Mouse (Mus musculus): ENCODE data around the gene Timm23. TPM values are rescaled to one million over a fixed set of nuclear protein-coding genes. Genes with fewer than 3 reads are reported as not detected.

Timm23 gene
- polyA plus RNA-seq, 1 experiment from 2014 or later = 222 TPM

GRCm38 (mm10) chr14:32163203-32163888 is 38.4 kb downstream of the Timm23 start:
- WGBS = 94% methylated on average over 11 of the region's 11 CpGs
- Histone ChIP-seq H3K4me2 (replicated peaks) (no peak overlapping the region), H3K9me3 (no peaks in the 10 kb centered on the region), H3K36me3 (no peaks in the 10 kb centered on the region), H3K4me1 (peaks cover 30% of the 10 kb centered on the region), H3K9ac (replicated peaks) (no peak overlapping the region), H3K27me3 (no peaks in the 10 kb centered on the region; the same call in 1 of the 2 replicates), H3K4me3 (no peak overlapping the region), H3K27ac (replicated peaks) (no peak overlapping the region)
- ATAC-seq (ENCODE audit: low FRiP score, low read depth) = no peak

- Histone ChIP-seq H3K27me3 (no peaks in the 10 kb centered on the region; the same call in 1 of the 2 replicates), H3K36me3 (no peaks in the 10 kb centered on the region), H3K4me3 (no peak overlapping the region), H3K4me2 (replicated peaks) (no peak overlapping the region), H3K9me3 (no peaks in the 10 kb centered on the region), H3K27ac (replicated peaks) (no peak overlapping the region), H3K9ac (replicated peaks) (no peak overlapping the region), H3K4me1 (peaks cover 30% of the 10 kb centered on the region)
- WGBS = 95% methylated on average over 5 of the region's 5 CpGs
- no peak for ATAC-seq (ENCODE audit: low FRiP score, low read depth)
Observed at GRCm38 (mm10) chr14:32162231-32162630, 39.5 kb downstream of the Timm23 start.

DNA sequence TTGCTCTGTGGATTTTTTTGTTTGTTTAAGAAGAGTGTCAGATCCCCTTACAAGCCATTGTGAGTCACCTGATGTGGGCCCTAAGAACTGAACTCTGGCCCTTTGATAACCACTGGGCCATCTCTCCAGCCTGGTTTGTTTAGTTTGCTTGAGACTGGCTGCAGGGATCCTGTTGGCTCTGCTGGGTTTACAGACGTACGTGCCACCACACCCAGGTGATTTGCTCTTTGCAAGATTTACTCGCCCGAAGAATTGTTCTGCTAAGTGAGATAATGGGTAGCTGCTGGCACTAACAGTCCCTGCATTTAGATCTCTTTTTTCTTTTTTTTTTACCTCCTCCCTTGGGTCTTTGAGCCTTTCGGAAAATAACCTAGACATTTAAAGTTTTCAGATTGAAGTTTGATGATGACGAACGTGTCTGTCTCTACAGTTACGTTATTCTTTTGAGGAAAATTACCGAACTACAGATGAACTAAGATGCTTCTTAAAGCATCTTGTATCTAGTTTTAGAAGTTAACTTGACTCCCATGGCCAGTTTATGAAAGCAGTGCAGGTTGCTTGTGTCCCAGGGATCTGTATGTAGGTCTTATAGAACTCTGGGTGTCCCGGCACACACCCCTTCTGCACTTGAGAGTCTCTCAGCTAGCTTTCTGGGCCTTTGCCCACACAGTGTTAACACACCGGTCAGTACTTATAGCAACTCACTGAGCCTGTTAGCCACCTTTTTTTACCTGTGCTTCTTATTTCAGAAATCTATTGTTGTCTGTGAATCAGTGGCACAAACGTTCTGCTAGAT is 40.4 kb downstream of the Timm23 start:
- H3K27me3 ChIP-seq = no peaks in the 10 kb centered on the region; the same call in 1 of the 2 replicates
- peak overlapping the region; percentile 80; the same call in 1 of the 2 replicates for H3K4me2 ChIP-seq (replicated peaks)
- no peaks in the 10 kb centered on the region for H3K36me3 ChIP-seq
- WGBS = 95% methylated on average over 12 of the region's 12 CpGs
- H3K4me3 ChIP-seq = 0 out of 2 replicates have a peak overlapping the region, but pooled peaks have one; percentile 66
- no peaks in the 10 kb centered on the region for H3K9me3 ChIP-seq
- no peak for ATAC-seq (ENCODE audit: low FRiP score, low read depth)
- H3K9ac ChIP-seq (replicated peaks) = peak overlapping the region; percentile 90
- no peak overlapping the region for H3K27ac ChIP-seq (replicated peaks)
- H3K4me1 ChIP-seq = peaks cover 30% of the 10 kb centered on the region

GRCm38 (mm10) chr14:32160563-32160962 is 41.1 kb downstream of the Timm23 start:
- H3K9me3 ChIP-seq = no peaks in the 10 kb centered on the region
- 37% methylated on average over 7 of the region's 7 CpGs for WGBS
- no peaks in the 10 kb centered on the region for H3K36me3 ChIP-seq
- peaks cover 28% of the 10 kb centered on the region for H3K4me1 ChIP-seq
- H3K27me3 ChIP-seq = no peaks in the 10 kb centered on the region; the same call in 1 of the 2 replicates
- no peak overlapping the region for H3K27ac ChIP-seq (replicated peaks)
- H3K9ac ChIP-seq (replicated peaks) = peak overlapping the region; percentile 90
- ATAC-seq (ENCODE audit: low FRiP score, low read depth) = no peak
- H3K4me3 ChIP-seq = peak overlapping the region; percentile 66
- peak overlapping the region; percentile 80 for H3K4me2 ChIP-seq (replicated peaks)

GRCm38 (mm10) chr14:32159690-32160246 is 41.9 kb downstream of the Timm23 start, which contains the start of gene Ncoa4:
TSS of gene Ncoa4 (plus strand) at chr14:32159865.
- Histone ChIP-seq H3K9ac (replicated peaks) (peak within 1 kb of the TSS; percentile 90), H3K4me2 (replicated peaks) (peak within 1 kb of the TSS; percentile 80), H3K9me3 (no peaks in the 10 kb centered on the region), H3K4me3 (peak within 1 kb of the TSS; percentile 66), H3K27ac (replicated peaks) (peak within 1 kb of the TSS; percentile 75), H3K4me1 (peaks cover 22% of the 10 kb centered on the region), H3K36me3 (no peaks in the 10 kb centered on the region), H3K27me3 (no peaks in the 10 kb centered on the region)
- WGBS = 0% methylated on average over 38 of the region's 40 CpGs
- ATAC-seq (ENCODE audit: low FRiP score, low read depth) = peak; percentile 97

- Histone ChIP-seq H3K4me3 (peak overlapping the region; percentile 66), H3K4me1 (peaks cover 22% of the 10 kb centered on the region), H3K4me2 (replicated peaks) (peak overlapping the region; percentile 80), H3K27me3 (no peaks in the 10 kb centered on the region), H3K36me3 (no peaks in the 10 kb centered on the region), H3K27ac (replicated peaks) (0 out of 2 replicates have a peak overlapping the region, but pooled peaks have one; percentile 75), H3K9ac (replicated peaks) (peak overlapping the region; percentile 90; the same call in 1 of the 2 replicates), H3K9me3 (no peaks in the 10 kb centered on the region)
- no peak for ATAC-seq (ENCODE audit: low FRiP score, low read depth)
- 33% methylated on average over 4 of the region's 4 CpGs for WGBS
Observed at GRCm38 (mm10) chr14:32159150-32159670, 42.5 kb downstream of the Timm23 start.

DNA sequence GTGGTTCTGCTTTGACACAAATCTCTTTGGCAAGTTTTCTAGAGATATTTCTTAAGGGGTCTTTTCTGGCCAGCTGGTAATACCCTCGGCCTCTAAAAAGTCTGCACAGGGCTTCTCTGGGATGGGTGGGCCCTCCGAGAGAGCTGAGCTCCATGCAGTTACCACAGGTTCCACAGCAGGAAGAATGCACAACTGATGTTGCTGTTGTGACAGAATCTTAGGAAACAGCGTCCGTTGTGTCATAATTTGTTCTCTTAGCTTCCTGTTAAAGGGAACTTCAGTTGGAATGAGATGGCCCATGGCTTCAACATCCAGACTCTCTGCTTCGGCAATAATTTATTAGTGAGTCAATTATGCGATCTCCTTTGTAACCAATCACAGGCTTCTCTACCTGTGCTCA is 46.9 kb downstream of the Timm23 start:
- no peak overlapping the region for H3K4me3 ChIP-seq
- H3K4me1 ChIP-seq = peaks cover 5% of the 10 kb centered on the region
- no peaks in the 10 kb centered on the region for H3K27me3 ChIP-seq
- H3K4me2 ChIP-seq (replicated peaks) = no peak overlapping the region
- no peak for ATAC-seq (ENCODE audit: low FRiP score, low read depth)
- 91% methylated on average over 6 of the region's 6 CpGs for WGBS
- H3K9me3 ChIP-seq = no peaks in the 10 kb centered on the region
- no peaks in the 10 kb centered on the region for H3K36me3 ChIP-seq
- H3K27ac ChIP-seq (replicated peaks) = no peak overlapping the region
- no peak overlapping the region for H3K9ac ChIP-seq (replicated peaks)

GRCm38 (mm10) chr14:32153156-32153555 is 48.5 kb downstream of the Timm23 start:
- Histone ChIP-seq H3K4me3 (no peak overlapping the region), H3K4me1 (no peaks in the 10 kb centered on the region), H3K9me3 (0 out of 2 replicates have a peak, but pooled peaks cover 2% of the 10 kb centered on the region), H3K27ac (replicated peaks) (no peak overlapping the region), H3K9ac (replicated peaks) (no peak overlapping the region), H3K27me3 (no peaks in the 10 kb centered on the region), H3K4me2 (replicated peaks) (no peak overlapping the region), H3K36me3 (no peaks in the 10 kb centered on the region)
- ATAC-seq (ENCODE audit: low FRiP score, low read depth) = no peak
- WGBS = 97% methylated on average over 2 of the region's 2 CpGs

DNA sequence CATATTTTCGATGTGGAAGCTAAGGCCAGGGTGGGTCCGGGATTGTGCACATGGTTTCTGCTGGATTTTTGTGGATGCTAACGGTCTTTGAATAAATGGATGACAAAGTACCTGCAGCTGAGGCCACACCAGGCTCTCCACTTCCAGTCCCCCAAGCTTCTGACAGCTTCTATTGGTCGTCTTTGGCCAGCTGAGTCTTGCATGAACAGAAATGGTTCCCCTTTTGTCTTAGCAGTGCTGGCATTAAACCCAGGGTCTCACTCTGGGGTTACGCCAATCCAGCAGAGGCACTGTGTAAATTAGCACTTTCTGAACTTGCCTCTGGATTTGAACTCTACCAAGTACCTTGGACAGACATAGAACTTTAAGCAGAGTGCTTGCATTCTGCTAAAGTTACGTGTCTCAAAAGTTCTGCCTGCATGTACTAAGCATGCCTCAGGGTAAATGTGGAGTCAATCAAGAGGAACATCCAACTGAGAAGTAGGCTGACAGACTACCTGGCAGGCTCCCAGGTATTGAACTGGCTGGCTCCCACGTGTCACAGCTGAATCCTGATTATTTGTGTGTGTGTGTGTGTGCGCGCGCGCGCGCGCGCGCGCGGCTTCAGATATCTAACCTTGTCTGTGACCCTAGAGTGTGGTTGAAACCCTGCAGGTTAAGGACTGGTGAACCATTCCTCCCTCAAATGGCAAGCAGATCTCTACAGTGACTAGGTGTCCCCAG is 49.3 kb downstream of the Timm23 start:
- no peaks in the 10 kb centered on the region for H3K27me3 ChIP-seq
- H3K4me2 ChIP-seq (replicated peaks) = no peak overlapping the region
- H3K4me1 ChIP-seq = no peaks in the 10 kb centered on the region
- no peaks in the 10 kb centered on the region for H3K36me3 ChIP-seq
- H3K9ac ChIP-seq (replicated peaks) = no peak overlapping the region
- H3K9me3 ChIP-seq = 0 out of 2 replicates have a peak, but pooled peaks cover 3% of the 10 kb centered on the region
- H3K4me3 ChIP-seq = no peak overlapping the region
- ATAC-seq (ENCODE audit: low FRiP score, low read depth) = no peak
- H3K27ac ChIP-seq (replicated peaks) = no peak overlapping the region
- WGBS = 89% methylated on average over 18 of the region's 18 CpGs

DNA sequence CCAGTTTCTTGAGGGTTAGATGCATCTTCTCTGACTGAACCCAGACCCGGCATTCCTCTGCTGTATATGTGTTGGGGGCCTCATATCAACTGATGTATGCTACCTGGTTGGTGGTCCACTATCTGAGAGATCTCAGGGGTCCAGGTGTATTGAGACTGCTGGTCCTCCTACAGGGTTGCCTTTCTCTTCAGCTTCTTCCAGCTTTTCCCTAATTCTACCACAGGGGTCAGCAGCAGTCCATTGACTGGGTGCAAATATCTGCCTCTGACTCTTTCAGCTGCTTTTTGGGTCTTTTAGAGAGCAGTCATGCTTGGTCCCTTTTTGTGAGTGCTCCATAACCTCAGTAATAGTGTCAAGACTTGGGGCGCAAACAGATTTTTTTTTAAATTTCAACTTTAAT is 50.8 kb downstream of the Timm23 start:
- H3K4me2 ChIP-seq (replicated peaks) = no peak overlapping the region
- H3K27me3 ChIP-seq = no peaks in the 10 kb centered on the region
- H3K4me1 ChIP-seq = no peaks in the 10 kb centered on the region
- H3K36me3 ChIP-seq = no peaks in the 10 kb centered on the region
- H3K9ac ChIP-seq (replicated peaks) = no peak overlapping the region
- ATAC-seq (ENCODE audit: low FRiP score, low read depth) = no peak
- 0 out of 2 replicates have a peak, but pooled peaks cover 3% of the 10 kb centered on the region for H3K9me3 ChIP-seq
- WGBS = 92% methylated on average over 2 of the region's 2 CpGs
- H3K27ac ChIP-seq (replicated peaks) = no peak overlapping the region
- H3K4me3 ChIP-seq = no peak overlapping the region

- no peaks in the 10 kb centered on the region for H3K4me1 ChIP-seq
- no peak overlapping the region for H3K27ac ChIP-seq (replicated peaks)
- no peaks in the 10 kb centered on the region for H3K27me3 ChIP-seq
- 0 out of 2 replicates have a peak, but pooled peaks cover 3% of the 10 kb centered on the region for H3K9me3 ChIP-seq
- ATAC-seq (ENCODE audit: low FRiP score, low read depth) = no peak
- WGBS = 80% methylated on average over 2 of the region's 2 CpGs
- H3K4me2 ChIP-seq (replicated peaks) = no peak overlapping the region
- H3K36me3 ChIP-seq = no peaks in the 10 kb centered on the region
- no peak overlapping the region for H3K4me3 ChIP-seq
- H3K9ac ChIP-seq (replicated peaks) = no peak overlapping the region
Observed at GRCm38 (mm10) chr14:32146578-32146977, 55.1 kb downstream of the Timm23 start.

Data from midbrain, embryonic 12.5 days (tissue).